Mouse (Mus musculus) frontal cortex, adult (tissue): ENCODE data around the gene Stk17b.
A peak's percentile ranks its signal among the peaks of the same experiment; 100 is the strongest.
"Not testable (repeated sequence)": the region's sequence is repeated elsewhere in the genome, so short reads cannot be mapped to it uniquely, and the experiment has no call there.

ENCODE experiments used
- ATAC-seq: cut with Nextera tagmentation; 2 replicates; pipeline ENCODE4 v1.9.2; 2017; ENCODE audit warnings: mild to moderate bottlenecking, moderate library complexity, mixed read lengths; ENCODE audit not compliant: low TSS enrichment

Stk17b gene

GRCm38 (mm10) chr1:53728489-53729225, 56.4 kb downstream of the Stk17b start:
- ATAC-seq, result no peak

DNA sequence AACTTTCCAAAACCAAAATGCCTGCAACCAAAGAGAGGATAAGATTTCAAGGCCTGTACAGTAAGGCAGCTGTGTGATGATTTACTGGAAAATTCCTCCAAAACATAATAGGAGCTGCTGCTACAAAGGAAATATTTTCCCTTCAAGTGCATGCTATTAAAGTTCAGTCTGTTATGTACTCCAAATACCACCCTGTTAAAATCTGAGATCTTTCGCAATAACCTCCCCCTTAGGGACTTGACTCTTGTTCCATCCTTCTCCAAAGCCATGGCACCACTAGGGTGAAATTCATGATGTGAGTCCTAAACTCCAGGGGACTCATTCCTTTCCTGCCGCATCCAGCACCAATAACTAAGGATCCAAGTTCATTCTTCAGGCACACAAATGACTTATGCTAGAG, 58.1 kb downstream of the Stk17b start:
- ATAC-seq, result no peak

DNA sequence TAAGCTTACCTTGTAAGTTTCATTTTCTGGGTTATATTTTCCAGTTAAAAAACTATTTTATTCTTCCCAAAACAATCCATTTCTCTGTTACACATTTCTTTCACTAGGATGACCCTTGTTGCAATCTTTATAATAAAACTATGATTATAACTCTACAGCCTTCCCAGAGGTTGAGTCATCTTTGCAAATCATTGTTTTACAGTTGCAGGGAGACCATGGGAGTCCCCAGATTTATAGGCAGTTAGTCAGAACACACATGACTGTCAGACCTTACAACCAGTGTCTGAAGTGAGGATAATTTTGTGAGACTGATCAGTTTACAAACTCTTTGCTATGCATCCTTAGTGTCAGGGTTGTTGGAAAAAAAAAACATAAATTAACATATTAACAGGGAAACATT, 63.7 kb downstream of the Stk17b start:
- no peak for ATAC-seq

DNA sequence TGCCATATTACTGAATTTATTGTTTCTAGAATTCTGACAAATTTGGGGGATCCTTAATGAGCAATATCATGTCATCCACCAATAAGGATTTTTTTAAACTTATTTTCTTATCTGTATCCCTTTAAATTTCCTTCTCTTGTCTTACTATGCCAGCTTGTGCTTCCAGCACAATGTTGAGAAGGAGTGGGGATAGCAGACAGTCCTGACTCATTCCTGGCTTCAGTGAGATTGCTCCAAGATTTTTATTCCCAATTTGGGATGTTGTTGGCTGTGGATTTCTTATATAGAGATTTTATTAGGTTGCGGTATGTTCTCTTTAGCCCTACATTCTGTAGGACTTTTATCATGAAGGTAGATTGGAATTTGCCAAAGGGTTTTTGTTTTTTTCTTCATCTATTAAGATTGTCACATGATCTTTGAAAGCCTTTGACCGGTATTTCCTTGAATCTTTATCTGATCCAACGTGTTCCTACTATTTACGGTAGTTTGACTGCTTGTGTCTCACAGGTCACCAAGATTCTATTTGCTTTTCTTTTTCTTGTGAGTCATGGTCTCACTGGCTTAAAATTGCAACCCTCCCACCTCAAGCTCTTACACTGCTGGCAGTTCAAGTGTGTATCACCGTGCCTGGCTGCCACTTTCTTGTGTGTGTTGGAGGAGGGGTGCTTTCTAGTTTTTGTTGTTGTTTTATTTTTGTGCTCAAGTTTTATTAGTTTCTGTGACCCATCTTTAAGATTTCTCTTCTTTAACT, 64.2 kb downstream of the Stk17b start:
- ATAC-seq, result peak; percentile 90

GRCm38 (mm10) chr1:53715966-53716515, 69.0 kb downstream of the Stk17b start:
- no peak for ATAC-seq

- ATAC-seq, result no peak
Observed at GRCm38 (mm10) chr1:53715446-53715845, 69.6 kb downstream of the Stk17b start.

DNA sequence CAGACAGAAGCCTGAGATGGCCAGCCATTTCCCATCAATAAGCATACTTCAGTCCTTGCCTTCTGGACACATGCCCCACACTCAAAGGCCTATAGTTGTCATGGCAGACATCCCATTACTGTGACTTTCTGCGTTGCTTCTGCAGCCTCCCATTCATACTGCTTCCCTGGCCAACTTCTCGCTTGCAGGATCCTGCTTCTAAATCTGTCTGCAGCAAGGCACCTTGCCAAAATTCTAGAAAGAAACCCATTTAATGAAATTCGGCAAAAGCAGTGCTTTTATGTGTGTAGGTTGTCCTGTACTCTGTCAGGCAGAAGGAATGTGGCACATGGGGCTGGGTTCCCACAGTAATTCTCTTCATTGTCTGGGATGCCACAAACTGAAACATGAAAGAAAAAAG, 71.6 kb downstream of the Stk17b start:
- peak; percentile 97 for ATAC-seq

DNA sequence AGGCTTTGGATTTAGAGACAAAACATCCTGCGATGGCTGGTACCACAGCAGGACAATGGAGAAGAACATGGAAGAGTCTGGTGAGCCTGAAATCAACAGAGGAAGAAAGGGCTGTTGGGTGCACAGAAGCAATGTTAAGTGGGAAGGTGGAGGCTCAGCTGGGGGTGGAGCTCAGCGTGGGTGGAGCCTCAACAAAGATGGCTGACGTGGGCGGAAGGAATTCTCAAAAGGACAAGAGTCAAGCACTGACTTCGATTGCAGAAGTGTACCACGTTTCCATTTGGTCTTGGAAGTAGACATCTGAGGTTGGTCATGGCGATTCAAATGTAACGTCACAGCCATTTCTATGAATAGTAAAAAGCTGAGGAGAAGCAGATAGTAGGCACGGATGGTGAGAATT, 74.0 kb downstream of the Stk17b start:
- no peak for ATAC-seq

DNA sequence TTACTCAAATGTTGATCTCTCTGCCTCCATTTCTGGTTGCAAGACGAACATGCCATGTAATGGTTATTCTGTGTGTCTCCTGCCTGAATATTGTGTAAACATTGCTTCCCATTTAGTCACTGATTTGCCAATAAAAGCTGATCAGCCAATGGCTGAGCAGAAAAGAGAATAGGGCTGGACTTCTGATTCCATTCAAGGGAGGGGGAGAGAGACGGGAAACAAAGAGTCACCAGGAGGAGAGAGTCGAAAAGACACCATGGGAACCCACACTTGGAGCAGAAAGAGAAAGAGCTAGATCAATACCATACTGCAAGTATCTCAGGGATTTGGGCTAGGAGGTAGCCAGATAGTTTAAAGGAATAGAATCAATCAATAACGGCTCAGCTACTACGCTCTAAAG, 75.4 kb downstream of the Stk17b start:
- not testable (repeated sequence) for ATAC-seq

DNA sequence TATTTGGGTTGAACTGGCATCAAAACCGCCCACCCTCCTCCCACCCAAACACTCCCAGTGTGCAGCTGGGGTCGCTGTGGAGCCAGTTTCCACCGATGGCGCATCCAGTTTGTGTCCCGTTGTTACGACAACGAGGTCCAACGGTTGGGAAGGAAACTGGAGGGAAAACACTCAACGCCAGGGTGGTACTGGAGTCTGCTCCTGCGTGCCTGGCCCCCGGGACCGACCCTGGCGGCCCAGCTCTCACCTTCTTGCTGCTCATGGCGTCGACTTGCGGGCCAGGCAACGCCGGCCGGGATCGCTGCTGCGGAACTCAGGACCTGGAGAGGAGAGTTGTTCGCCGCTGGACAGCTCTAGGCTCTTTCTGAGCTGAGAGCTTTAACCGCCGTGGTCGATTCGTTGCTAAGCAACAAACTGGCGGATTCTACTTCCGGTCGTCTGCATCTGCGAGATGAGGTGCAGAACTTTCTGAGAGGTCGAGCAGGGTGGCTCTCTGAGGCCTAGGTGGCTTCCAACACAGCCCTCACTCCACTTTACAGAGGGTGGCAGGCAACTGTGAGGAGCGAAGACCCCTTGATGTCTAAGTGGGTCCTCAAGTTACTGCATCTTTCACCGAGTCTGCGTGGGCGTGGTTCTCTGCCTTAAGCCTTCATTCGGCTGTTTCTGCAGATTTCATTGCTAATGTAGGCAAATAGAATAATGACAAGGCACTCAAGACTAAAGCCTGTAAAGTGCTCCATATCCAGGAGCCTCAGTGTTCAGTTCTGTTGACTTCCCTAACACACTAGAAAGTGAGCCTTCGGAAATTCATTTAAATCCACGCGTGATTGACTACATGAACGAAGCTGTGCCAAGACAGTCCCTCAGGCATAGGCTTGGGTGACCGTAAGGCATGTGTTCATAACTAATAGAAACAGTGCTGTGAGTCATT, 78.3 kb downstream of the Stk17b start, which contains the start of gene Dnah7a:
Gene Dnah7a (minus strand): TSS at position 354 of the 931 bp plus-strand sequence.
- ATAC-seq, result peak; percentile 89
